Mouse (Mus musculus) midbrain, embryonic 10.5 days (tissue): ENCODE results near the gene Inca1. TPM values are rescaled to one million over a fixed set of nuclear protein-coding genes. Genes with fewer than 3 reads are reported as not detected.

Experiments used
- DNase-seq: peaks from one replicate; pipeline ENCODE4 v3.0.0-alpha.2; 2017; ENCODE audit warnings: low spot score
- H3K27ac ChIP-seq: fragments of 300-500 bp; sonication (generic); replicated peaks from 2 replicates; pipeline ENCODE4 v1.5.1; 2016; ENCODE audit warnings: mild to moderate bottlenecking
- H3K27me3 ChIP-seq: fragments of 300-500 bp; sonication (generic); 2 replicates; pipeline ENCODE4 v1.6.1; 2016; ENCODE audit warnings: low read depth, mild to moderate bottlenecking; ENCODE audit not compliant: poor library complexity, severe bottlenecking
- H3K36me3 ChIP-seq: fragments of 300-500 bp; sonication (generic); 2 replicates; pipeline ENCODE4 v1.6.1; 2016; ENCODE audit warnings: mild to moderate bottlenecking, moderate library complexity
- H3K4me1 ChIP-seq: fragments of 300-500 bp; sonication (generic); 2 replicates; pipeline ENCODE4 v1.6.1; 2016
- H3K4me3 ChIP-seq: fragments of 300-500 bp; sonication (generic); 2 replicates; pipeline ENCODE4 v1.5.1; 2016; ENCODE audit warnings: mild to moderate bottlenecking, moderate library complexity
- H3K9me3 ChIP-seq: fragments of 300-500 bp; sonication (generic); replicated peaks from 2 replicates; pipeline ENCODE4 v1.6.1; 2016; ENCODE audit warnings: mild to moderate bottlenecking
- WGBS: fragments of 180-500 bp; shearing (Covaris S2); methylation state at CpG from one replicate; pipeline ENCODE4 v1.1.7; 2016; 5-methylcytosine and 5-hydroxymethylcytosine counted together
- polyA plus RNA-seq: library from polyadenylated mRNA; unstranded; fragments of >200 nt; fragmentation: Nextera tagmentation; extraction: Ambion mirVana; gene quantifications from 2 replicates; pipeline ENCODE4 v1.2.1, GENCODE M21; 2016

Gene Inca1
- polyA plus RNA-seq, 1 experiment from 2014 or later = 1.00 TPM

DNA sequence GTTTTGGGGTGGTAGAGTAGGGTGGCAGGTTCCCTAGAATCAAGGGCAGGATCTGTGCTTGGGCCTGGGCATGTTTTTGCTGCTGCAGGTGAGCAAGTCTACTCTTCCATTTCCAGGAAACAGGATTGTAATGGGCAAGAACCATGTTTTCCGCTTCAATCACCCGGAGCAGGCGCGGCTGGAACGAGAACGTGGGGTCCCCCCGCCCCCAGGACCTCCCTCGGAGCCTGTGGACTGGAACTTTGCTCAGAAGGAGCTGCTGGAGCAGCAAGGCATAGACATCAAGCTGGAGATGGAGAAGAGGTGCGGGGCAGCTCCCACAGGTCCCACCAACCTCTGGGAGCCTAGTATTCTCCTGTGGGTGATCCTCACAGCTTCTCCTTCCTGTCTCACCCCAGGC is 24.8 kb upstream of the Inca1 start:
- Histone ChIP-seq H3K27ac (no peak overlapping the region), H3K9me3 (no peaks in the 10 kb centered on the region), H3K36me3 (peaks cover 97% of the 10 kb centered on the region), H3K4me1 (no peaks in the 10 kb centered on the region), H3K27me3 (no peaks in the 10 kb centered on the region), H3K4me3 (no peak overlapping the region)
- DNase-seq = no peak
- WGBS = 90% methylated on average over 9 of the region's 9 CpGs

DNA sequence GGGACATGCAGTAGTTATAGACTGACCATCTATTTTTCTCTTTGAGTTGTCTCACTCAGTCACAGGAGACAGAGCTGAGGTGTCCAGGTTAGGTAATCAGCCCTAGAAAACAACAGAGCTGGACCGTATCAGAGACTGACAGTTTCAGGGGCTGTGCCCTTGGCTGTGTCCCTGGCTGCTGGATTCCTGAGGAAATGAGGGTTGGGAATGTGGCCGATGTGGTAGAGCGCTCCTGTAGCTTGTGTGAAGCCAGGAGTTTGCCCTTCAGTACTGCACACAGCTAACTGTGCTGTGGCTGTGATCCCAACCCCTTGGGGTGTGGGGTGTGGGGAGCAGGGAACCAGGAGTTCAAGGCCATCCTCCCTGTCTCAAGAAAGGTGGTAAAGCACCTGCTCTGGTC is 21.1 kb upstream of the Inca1 start:
- Histone ChIP-seq H3K36me3 (peaks cover 99% of the 10 kb centered on the region), H3K4me1 (no peaks in the 10 kb centered on the region), H3K27ac (no peak overlapping the region), H3K9me3 (no peaks in the 10 kb centered on the region), H3K27me3 (no peaks in the 10 kb centered on the region), H3K4me3 (no peak overlapping the region)
- WGBS = 96% methylated on average over 3 of the region's 3 CpGs
- no peak for DNase-seq

DNA sequence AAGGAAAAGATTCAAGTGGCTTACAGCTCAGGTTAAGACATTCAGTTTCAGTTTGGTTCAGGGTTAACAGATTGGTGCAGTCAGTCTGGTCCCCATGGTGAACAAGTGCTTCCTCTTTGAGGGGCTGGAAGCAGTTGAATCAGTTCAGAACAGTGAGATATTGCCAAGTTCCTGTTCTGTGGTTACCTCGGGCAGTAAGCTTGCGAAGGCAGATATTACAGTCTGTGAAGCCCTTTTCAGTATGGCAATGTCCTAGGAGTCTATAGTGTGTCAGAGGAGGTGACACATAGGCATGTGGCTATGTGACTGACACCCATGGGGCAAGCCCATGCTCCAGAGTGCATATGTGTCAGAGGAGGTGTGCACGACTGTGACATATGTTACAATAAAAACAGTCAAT is 20.6 kb upstream of the Inca1 start:
- no peaks in the 10 kb centered on the region for H3K9me3 ChIP-seq
- no peaks in the 10 kb centered on the region for H3K4me1 ChIP-seq
- no peaks in the 10 kb centered on the region for H3K27me3 ChIP-seq
- H3K4me3 ChIP-seq = no peak overlapping the region
- 93% methylated on average over 3 of the region's 3 CpGs for WGBS
- no peak for DNase-seq
- H3K27ac ChIP-seq = no peak overlapping the region
- peaks cover 99% of the 10 kb centered on the region for H3K36me3 ChIP-seq

DNA sequence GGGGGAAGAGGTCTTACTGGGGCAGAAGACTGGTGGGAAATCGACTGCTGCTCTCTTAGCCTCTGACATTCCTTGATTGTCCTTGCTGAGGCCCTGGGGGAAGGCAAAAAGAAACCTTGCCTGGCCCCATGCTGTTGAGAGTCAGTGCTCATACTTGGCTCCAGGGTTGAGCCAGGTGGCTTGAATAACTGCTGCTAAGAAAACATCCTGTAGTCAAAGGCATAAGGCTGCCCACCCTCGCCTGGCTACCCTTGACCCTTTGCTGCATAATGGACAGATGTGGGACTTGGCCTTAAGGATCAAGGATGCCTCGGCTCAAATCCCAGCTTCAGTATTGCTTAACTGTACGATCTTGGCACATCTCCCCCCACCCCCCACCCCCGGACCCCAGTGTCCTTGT is 18.5 kb upstream of the Inca1 start:
- WGBS = 83% methylated on average over 5 of the region's 5 CpGs
- Histone ChIP-seq H3K27ac (no peak overlapping the region), H3K4me3 (no peak overlapping the region), H3K27me3 (no peaks in the 10 kb centered on the region), H3K9me3 (no peaks in the 10 kb centered on the region), H3K36me3 (peaks cover 85% of the 10 kb centered on the region), H3K4me1 (no peaks in the 10 kb centered on the region)
- no peak for DNase-seq

DNA sequence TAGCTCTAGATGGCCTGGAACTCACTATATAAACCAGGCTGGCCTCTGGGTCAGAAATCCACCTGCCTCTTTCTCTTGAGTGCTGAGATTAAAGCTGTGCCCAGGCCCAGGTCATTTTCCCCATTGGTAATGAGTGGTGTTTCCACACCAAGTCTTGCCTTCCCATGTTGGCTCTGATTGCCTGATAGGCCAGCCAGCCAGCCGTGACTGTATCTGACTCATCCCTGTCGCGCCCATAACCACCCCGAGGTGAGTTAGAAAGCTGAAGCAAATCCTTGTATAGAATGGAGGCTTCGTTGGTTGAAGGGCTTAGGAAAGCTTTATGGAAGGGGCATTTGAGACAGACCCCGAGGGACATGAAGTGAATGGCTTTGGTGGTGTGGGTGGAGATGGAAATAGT is 15.9 kb upstream of the Inca1 start:
- Histone ChIP-seq H3K27me3 (no peaks in the 10 kb centered on the region), H3K27ac (no peak overlapping the region), H3K36me3 (peaks cover 84% of the 10 kb centered on the region), H3K9me3 (no peaks in the 10 kb centered on the region), H3K4me3 (no peak overlapping the region), H3K4me1 (no peaks in the 10 kb centered on the region)
- WGBS = 83% methylated on average over 6 of the region's 6 CpGs
- no peak for DNase-seq

DNA sequence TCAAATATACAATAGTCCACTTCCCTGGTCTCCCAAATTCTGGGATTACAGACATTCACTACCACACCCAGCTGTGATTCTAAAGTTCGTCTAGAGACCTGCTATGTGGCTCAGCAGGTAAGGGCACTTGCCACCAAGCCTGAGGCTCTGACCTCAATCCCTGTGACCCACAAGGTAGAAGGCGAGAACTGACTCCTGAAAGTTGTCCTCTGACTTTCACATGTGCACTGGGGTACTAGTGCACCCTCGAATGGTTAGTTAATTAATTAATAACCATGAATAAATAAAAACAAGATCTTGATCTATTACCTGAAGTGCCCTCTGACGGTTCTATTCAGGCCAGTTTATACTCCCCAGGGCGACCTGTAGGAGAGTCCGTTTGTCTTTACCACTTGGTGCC is 13.3 kb upstream of the Inca1 start:
- Histone ChIP-seq H3K4me3 (no peak overlapping the region), H3K4me1 (no peaks in the 10 kb centered on the region), H3K27me3 (no peaks in the 10 kb centered on the region), H3K9me3 (no peaks in the 10 kb centered on the region), H3K27ac (no peak overlapping the region), H3K36me3 (peaks cover 84% of the 10 kb centered on the region)
- 92% methylated on average over 6 of the region's 6 CpGs for WGBS
- no peak for DNase-seq

DNA sequence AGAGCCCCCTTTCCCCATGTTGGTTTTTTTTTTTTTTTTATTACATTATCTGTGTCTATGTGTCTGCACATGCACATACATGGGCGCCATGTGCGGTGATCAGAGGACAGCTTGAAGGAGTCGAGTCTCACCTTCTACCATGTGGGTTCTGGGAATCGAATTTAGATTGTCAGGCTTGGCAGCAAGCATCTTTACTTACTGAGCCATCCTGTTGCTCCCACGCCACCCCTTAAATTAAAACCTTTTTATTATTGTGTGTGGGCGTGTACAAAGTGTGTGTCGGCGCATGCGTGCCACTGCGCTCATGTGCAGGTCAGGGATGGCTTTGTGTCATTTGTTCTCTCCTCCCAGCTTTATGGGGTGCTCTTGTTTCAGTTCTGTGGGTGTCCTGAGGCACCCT is 11.1 kb upstream of the Inca1 start:
- Histone ChIP-seq H3K4me3 (no peak overlapping the region), H3K27ac (no peak overlapping the region), H3K9me3 (no peaks in the 10 kb centered on the region), H3K36me3 (peaks cover 84% of the 10 kb centered on the region), H3K4me1 (no peaks in the 10 kb centered on the region), H3K27me3 (no peaks in the 10 kb centered on the region)
- no peak for DNase-seq
- WGBS = 97% methylated on average over 10 of the region's 10 CpGs

DNA sequence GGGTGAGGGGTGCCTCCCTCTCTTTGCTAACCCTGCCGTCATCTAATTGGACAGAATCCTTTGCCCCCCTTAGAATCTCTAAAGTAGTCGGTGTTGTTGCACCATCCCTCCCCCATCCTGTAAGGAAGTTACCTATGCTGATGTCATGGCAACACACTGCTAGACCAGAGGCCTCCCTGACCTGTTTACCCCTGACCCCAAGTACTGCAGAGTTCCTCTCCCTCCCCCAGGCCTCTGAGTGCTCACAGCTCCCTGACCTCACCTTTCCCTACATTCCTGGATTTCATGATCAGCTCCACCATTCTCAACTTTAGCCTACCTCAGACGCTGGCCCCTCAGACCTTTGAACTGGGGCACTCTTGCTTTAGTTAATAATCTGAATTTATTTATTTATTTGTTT is 6.2 kb upstream of the Inca1 start:
- Histone ChIP-seq H3K4me3 (no peak overlapping the region), H3K27me3 (no peaks in the 10 kb centered on the region), H3K4me1 (peaks cover 20% of the 10 kb centered on the region), H3K27ac (no peak overlapping the region), H3K36me3 (peaks cover 88% of the 10 kb centered on the region), H3K9me3 (no peaks in the 10 kb centered on the region)
- DNase-seq = no peak
- 77% methylated on average over 3 of the region's 3 CpGs for WGBS

DNA sequence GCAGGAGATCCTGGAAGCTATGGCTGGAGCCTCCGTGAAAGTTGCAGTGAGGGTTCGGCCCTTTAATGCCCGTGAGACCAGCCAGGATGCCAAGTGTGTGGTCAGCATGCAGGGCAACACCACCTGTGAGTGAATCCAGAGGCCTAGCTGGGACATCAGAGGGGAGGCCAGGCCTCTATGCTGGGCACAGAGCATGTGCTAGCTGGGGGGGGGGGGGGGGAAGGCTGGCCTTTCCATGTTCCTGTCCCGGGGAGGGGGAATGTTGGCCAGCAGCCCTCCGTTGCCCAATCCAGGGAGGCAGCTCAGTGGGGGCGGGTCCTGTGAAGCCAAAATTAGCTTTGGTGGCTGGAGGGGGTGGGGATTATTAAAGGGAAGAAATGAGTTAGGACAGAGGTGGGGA is 2.8 kb upstream of the Inca1 start:
- peak overlapping the region; percentile 5; the same call in 1 of the 2 replicates for H3K4me3 ChIP-seq
- peaks cover 55% of the 10 kb centered on the region for H3K36me3 ChIP-seq
- no peak overlapping the region for H3K27ac ChIP-seq
- WGBS = 86% methylated on average over 6 of the region's 6 CpGs
- DNase-seq = no peak
- H3K9me3 ChIP-seq = no peaks in the 10 kb centered on the region
- H3K4me1 ChIP-seq = peaks cover 35% of the 10 kb centered on the region
- peaks cover 8% of the 10 kb centered on the region; the same call in 1 of the 2 replicates for H3K27me3 ChIP-seq

DNA sequence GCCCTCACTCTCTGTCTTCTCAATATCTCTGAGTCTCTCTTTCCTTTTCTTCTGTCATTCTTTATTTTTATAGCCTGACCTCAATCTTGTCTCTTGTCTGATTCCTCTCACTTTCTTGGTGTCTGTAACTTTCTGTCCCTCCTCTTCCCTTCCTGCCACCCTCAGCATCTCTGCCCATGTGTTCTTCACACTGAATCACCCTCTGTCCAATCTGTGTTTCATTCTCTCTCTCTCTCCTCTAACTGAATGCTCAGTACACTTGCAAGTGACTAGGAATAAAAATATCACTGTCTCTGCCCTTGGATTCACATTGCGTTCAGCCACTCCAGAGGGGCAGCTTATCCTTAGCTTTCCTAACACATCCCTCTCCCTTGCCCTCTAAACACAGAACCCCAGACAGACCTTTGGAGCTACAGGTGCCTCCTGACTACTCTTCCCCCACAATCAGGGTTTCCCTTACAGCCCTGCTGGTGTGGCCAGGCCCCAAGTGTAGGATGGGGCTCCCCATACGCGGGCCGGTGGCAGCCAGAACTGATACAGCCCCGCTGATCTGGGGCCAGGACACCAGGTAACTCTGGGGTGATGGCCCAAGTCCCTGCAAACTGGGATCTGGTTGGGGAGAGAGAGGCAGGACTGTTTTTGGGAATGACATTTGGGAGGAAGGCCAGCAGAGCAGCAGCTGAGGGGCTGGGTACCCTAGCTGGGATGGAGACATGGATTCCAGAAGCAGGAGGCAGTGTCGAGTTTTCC is 2.2 kb upstream of the Inca1 start:
- peaks cover 35% of the 10 kb centered on the region for H3K4me1 ChIP-seq
- no peak overlapping the region for H3K27ac ChIP-seq
- 85% methylated on average over 6 of the region's 6 CpGs for WGBS
- no peak for DNase-seq
- peaks cover 8% of the 10 kb centered on the region; the same call in 1 of the 2 replicates for H3K27me3 ChIP-seq
- H3K9me3 ChIP-seq = no peaks in the 10 kb centered on the region
- peak overlapping the region; percentile 93; the same call in 1 of the 2 replicates for H3K4me3 ChIP-seq
- H3K36me3 ChIP-seq = peaks cover 49% of the 10 kb centered on the region

DNA sequence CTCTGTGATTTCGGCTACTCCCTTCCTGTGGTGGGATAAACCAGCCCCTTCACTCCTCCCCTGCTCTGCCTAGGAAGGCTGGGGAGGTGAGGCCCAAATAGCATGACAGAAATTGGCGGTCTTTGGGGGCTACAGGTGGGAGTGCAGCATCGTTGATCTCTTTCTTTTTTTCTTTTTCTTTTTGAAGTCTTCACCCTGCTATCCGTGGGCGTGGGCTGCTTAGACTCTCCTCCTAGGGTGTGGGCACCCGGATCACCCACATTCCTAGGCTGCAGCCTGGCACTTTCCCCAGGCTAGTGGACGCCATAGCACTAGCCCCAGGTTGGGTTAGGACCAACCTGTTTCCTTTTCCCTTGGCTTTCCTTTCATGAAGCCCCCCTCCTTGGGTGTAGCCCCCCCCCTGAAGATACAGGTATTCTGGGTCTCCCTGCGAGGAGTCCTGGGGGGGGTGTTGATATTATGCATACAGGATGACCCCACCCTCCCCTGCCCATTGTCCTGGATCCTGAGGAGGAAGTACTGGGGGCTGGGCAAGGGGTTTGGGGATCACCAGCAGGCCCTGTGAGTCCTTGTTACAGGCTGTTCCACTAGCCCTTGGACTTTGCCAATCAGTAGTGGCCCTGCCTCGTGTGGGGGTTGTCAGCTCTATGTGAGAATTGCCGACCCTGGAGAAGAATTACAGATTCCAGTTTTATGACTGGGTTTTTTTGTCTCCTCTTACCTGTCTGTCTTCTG is 1.4 kb upstream of the Inca1 start:
- Histone ChIP-seq H3K27ac (peak overlapping the region; percentile 95), H3K27me3 (peaks cover 8% of the 10 kb centered on the region; the same call in 1 of the 2 replicates), H3K9me3 (no peaks in the 10 kb centered on the region), H3K36me3 (peaks cover 41% of the 10 kb centered on the region), H3K4me1 (peaks cover 35% of the 10 kb centered on the region), H3K4me3 (peak overlapping the region; percentile 93)
- no peak for DNase-seq
- 17% methylated on average over 10 of the region's 10 CpGs for WGBS

DNA sequence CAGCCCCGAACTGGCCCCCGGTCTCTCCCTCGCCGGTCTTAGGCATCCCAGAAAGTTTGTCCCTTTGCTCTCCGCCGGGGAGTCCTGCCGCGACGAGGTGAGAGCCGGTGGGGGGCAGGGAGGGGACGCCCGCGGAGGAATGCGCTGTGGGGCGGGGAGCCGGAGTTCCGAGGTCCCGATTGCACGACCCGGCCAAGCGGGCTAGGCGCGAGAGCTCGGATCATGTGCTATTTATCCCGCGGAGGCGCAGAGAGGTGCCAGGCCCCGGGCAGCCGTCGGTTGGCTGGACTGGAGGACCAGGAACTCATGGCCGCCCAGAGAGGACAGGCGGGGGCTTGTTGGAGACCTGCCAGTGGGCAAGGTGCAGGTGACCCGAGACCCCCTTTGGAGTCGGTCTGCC is 658 bp upstream of the Inca1 start:
- WGBS = under 1% methylated on average over 34 of the region's 34 CpGs
- H3K27ac ChIP-seq = peak overlapping the region; percentile 95
- H3K4me3 ChIP-seq = peak overlapping the region; percentile 93
- H3K9me3 ChIP-seq = no peaks in the 10 kb centered on the region
- H3K36me3 ChIP-seq = peaks cover 34% of the 10 kb centered on the region
- DNase-seq = peak; percentile 66
- peaks cover 8% of the 10 kb centered on the region; the same call in 1 of the 2 replicates for H3K27me3 ChIP-seq
- H3K4me1 ChIP-seq = peaks cover 35% of the 10 kb centered on the region

DNA sequence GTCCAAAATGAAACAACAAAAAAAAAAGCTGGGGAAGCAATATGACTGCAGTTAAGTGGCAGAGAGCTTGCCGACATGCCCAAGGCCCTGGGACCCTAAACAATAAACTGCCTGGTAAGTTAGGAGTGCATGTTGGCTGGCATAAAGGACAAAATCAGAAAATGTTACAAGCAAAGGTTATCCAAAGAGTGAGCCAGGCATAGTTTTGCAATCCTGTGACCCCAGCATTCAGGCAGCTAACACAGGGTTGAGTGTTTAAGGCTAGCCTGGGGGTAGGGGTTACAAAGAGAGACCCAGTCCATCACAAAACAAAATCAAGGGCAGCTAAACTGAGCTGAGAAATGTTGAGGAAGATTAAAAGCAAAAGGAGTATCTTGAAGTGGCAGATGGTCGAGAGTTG is 904 bp downstream of the Inca1 start:
- Histone ChIP-seq H3K9me3 (no peaks in the 10 kb centered on the region), H3K36me3 (peaks cover 18% of the 10 kb centered on the region), H3K4me1 (peaks cover 35% of the 10 kb centered on the region), H3K27ac (no peak overlapping the region), H3K4me3 (peak overlapping the region; percentile 93; the same call in 1 of the 2 replicates), H3K27me3 (peaks cover 8% of the 10 kb centered on the region; the same call in 1 of the 2 replicates)
- 78% methylated on average over 2 of the region's 2 CpGs for WGBS
- no peak for DNase-seq
